ENCODE assay signal across 8 mouse cellular contexts in genomic region chr10:41450780-41451522, GRCm38 (mm10). TPM values are rescaled to one million over a fixed set of nuclear protein-coding genes. Genes with fewer than 3 reads are reported as not detected.
DNase-seq lines count a peak whose midpoint lies in the region; ATAC-seq lines count a peak whose summit lies in the region.

No protein-coding gene starts in this region.

- peak overlapping the region; percentile 95 for H3K9ac ChIP-seq in heart, embryonic 16.5 days (ENCODE audit: low read length)

- H3K9me3 ChIP-seq in heart, embryonic 16.5 days (replicated peaks; ENCODE audit: control insufficient read depth, low read length) = no peaks in the 10 kb centered on the region
- H3K9me3 ChIP-seq in midbrain, embryonic 10.5 days (replicated peaks) = no peaks in the 10 kb centered on the region

- H3K4me3 ChIP-seq in heart, embryonic 16.5 days (ENCODE audit: low read length) = peak overlapping the region; percentile 93
- H3K4me3 ChIP-seq in midbrain, embryonic 10.5 days = peak overlapping the region; percentile 92

- 51% methylated on average over 18 of the region's 18 CpGs for WGBS in heart, embryonic 16.5 days
- 61% methylated on average over 18 of the region's 18 CpGs for WGBS in midbrain, embryonic 10.5 days

- peaks cover 14% of the 10 kb centered on the region for H3K36me3 ChIP-seq in heart, embryonic 16.5 days (ENCODE audit: control insufficient read depth, insufficient read depth)
- H3K36me3 ChIP-seq in midbrain, embryonic 10.5 days = peaks cover 36% of the 10 kb centered on the region

- H3K27me3 ChIP-seq in heart, embryonic 16.5 days (ENCODE audit: control insufficient read depth, insufficient read depth, low read length) = no peaks in the 10 kb centered on the region
- H3K27me3 ChIP-seq in midbrain, embryonic 10.5 days (ENCODE audit: low read depth, poor library complexity, severe bottlenecking) = no peaks in the 10 kb centered on the region

- H3K27ac ChIP-seq in heart, embryonic 16.5 days (ENCODE audit: low read length) = peak overlapping the region; percentile 68
- H3K27ac ChIP-seq in midbrain, embryonic 10.5 days (replicated peaks) = peak overlapping the region; percentile 85

- intact Hi-C loops in gastrocnemius, postnatal 14 days (cut with DNase I; ENCODE audit: low total_unique reads) = loop anchor here (10.0 kb wide), 1 partner anchor 54 kb away; no protein-coding TSS in a partner anchor
- intact Hi-C loops in left cerebral cortex, postnatal 4 days (cut with DNase I) = no loop called here

- H3K4me2 ChIP-seq in heart, embryonic 16.5 days (ENCODE audit: low read depth, low read length) = peak overlapping the region; percentile 76

- DNase-seq in kidney, adult 9 months = peak; percentile 24
- DNase-seq in kidney, postnatal 14 days = no peak
- DNase-seq in NIH3T3 (ENCODE audit: low read depth) = peak; percentile 9
- DNase-seq in midbrain, embryonic 10.5 days (ENCODE audit: low spot score) = no peak
- DNase-seq in yolk sac, embryonic 10.5 days (ENCODE audit: low spot score) = no peak
- DNase-seq in gastrocnemius, postnatal 14 days = no peak
- DNase-seq in left cerebral cortex, postnatal 4 days = no peak

- peaks cover 19% of the 10 kb centered on the region for H3K4me1 ChIP-seq in heart, embryonic 16.5 days (ENCODE audit: control insufficient read depth, insufficient read depth, low read length)
- peaks cover 27% of the 10 kb centered on the region for H3K4me1 ChIP-seq in midbrain, embryonic 10.5 days

- no peak for ATAC-seq in heart, embryonic 16.5 days (replicated peaks; ENCODE audit: extremely low read depth, insufficient read depth, low FRiP score)

RNA-seq across cellular contexts. Expression of gene Zbtb24, which starts 0.8 kb away (rescaled TPM):
- polyA plus RNA-seq in heart, embryonic 16.5 days (2015; fragmentation: Nextera tagmentation; extraction: Ambion mirVana) = 12.9 and 14.4 TPM in 2 replicates
- polyA plus RNA-seq in midbrain, embryonic 10.5 days (2016; fragmentation: Nextera tagmentation; extraction: Ambion mirVana) = 17.6 and 18.9 TPM in 2 replicates
- 1 to 10 TPM; 4.3 to 4.7 TPM for total RNA-seq in gastrocnemius, postnatal 14 days (2021)
- 10 to 100 TPM; 19.2 to 20.5 TPM for total RNA-seq in left cerebral cortex, postnatal 4 days (2021)

RNA-seq across cellular contexts. Expression of gene Mical1, which starts 25.2 kb away (rescaled TPM):
- 37.7 and 42.5 TPM in 2 replicates for polyA plus RNA-seq in heart, embryonic 16.5 days (2015; fragmentation: Nextera tagmentation; extraction: Ambion mirVana)
- polyA plus RNA-seq in midbrain, embryonic 10.5 days (2016; fragmentation: Nextera tagmentation; extraction: Ambion mirVana) = 49.1 and 53.7 TPM in 2 replicates
- total RNA-seq in gastrocnemius, postnatal 14 days (2021) = 10 to 100 TPM; 10.5 to 15.5 TPM
- total RNA-seq in left cerebral cortex, postnatal 4 days (2021) = 10 to 100 TPM; 75.8 to 82.1 TPM

RNA-seq across cellular contexts. Expression of gene Smpd2, which starts 39.2 kb away (rescaled TPM):
- polyA plus RNA-seq in heart, embryonic 16.5 days (2015; fragmentation: Nextera tagmentation; extraction: Ambion mirVana) = 55.0 and 59.3 TPM in 2 replicates
- polyA plus RNA-seq in midbrain, embryonic 10.5 days (2016; fragmentation: Nextera tagmentation; extraction: Ambion mirVana) = 68.7 and 72.2 TPM in 2 replicates
- 10 to 100 TPM; 10.5 to 12.1 TPM for total RNA-seq in gastrocnemius, postnatal 14 days (2021)
- total RNA-seq in left cerebral cortex, postnatal 4 days (2021) = 10 to 100 TPM; 20.1 to 21.9 TPM

RNA-seq across cellular contexts. Expression of gene Ppil6, which starts 39.3 kb away (rescaled TPM):
- 1.3 and 1.4 TPM in 2 replicates for polyA plus RNA-seq in heart, embryonic 16.5 days (2015; fragmentation: Nextera tagmentation; extraction: Ambion mirVana)
- polyA plus RNA-seq in midbrain, embryonic 10.5 days (2016; fragmentation: Nextera tagmentation; extraction: Ambion mirVana) = 0.76 and 1.7 TPM in 2 replicates
- total RNA-seq in gastrocnemius, postnatal 14 days (2021) = not detected
- total RNA-seq in left cerebral cortex, postnatal 4 days (2021) = 1 to 10 TPM; 4.6 to 4.9 TPM

Comparison
In these comparisons a context has a peak if more than half of its experiments do, and no peak if none do; other contexts are left out.
1. DNase-seq: peak in kidney, adult 9 months (single experiment) and NIH3T3 (single experiment); none in kidney, postnatal 14 days (single experiment), midbrain, embryonic 10.5 days (single experiment), yolk sac, embryonic 10.5 days (single experiment), gastrocnemius, postnatal 14 days (single experiment) and left cerebral cortex, postnatal 4 days (single experiment).
2. RNA of gene Mical1, which starts 25.2 kb away (total RNA-seq): 75.8 to 82.1 TPM in left cerebral cortex, postnatal 4 days; 10.5 to 15.5 TPM in gastrocnemius, postnatal 14 days; every median in the first group is over 4 times any median in the second.